In the genomic region with DNA sequence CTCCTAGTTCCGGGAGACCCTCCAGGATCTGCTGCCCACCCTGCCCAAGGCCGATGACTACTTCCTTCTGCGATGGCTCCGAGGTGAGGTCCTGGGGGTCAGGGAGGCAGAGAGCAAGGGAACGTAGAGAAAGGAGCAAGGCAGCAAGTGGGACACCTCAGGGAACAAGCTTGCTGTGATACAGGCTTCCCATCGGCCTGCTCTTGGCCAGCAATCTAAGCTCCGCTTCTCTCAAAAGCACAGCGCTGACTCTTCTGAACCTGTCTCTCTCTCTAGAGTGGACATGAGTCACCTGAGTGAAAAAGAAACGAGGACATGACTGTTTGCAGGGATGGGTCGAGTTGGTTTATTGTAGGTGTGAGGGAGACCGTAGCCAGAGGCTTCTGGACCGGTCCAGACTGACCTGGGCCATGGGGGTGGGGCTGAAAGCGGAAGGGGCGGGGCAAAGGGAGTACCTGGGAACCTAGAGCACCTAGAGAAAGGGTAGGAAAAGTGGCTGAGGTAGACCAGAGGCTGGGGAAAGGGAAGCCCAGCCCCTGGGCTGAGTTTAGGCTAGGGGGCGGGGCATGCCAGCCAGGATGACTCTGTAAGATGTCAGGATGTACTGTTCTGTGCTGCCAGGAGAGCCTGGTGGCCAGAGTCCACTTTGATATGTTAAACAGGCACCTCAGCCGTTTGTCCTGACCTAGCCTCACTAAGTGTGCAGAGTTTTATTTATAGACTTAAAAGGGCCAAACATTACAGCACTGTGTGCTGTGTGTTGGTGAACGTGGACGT, we compare ENCODE assay signal across 13 mouse cellular contexts. TPM values are rescaled to one million over a fixed set of nuclear protein-coding genes. Genes with fewer than 3 reads are reported as not detected.
DNase-seq lines count a peak whose midpoint lies in the region; ATAC-seq and TF ChIP-seq lines count a peak whose summit lies in the region.
"Had no signal": no experiment of that assay in that cellular context is flagged by ENCODE, and none has a peak within 500 bp of the region (broad histone marks: within the 10 kb centered on the region; RNA-seq: fewer than 3 reads in every experiment).

No protein-coding gene starts in this region.

- no peak overlapping the region for H3K9ac ChIP-seq in lung, postnatal 0 days (replicated peaks; ENCODE audit: low read depth)
- H3K9ac ChIP-seq in liver, embryonic 13.5 days = no peak overlapping the region
- no peak overlapping the region for H3K9ac ChIP-seq in stomach, postnatal 0 days (ENCODE audit: low read length)
- H3K9ac ChIP-seq in forebrain, embryonic 16.5 days (replicated peaks; ENCODE audit: low read depth, low read length) = no peak overlapping the region
- H3K9ac ChIP-seq: embryonic facial prominence, embryonic 15.5 days had no signal

- ATAC-seq in lung, postnatal 0 days = peak; percentile 42
- ATAC-seq in liver, embryonic 13.5 days (ENCODE audit: low read depth) = peak; percentile 60
- ATAC-seq in stomach, postnatal 0 days (ENCODE audit: low FRiP score, low TSS enrichment) = peak; percentile 68
- ATAC-seq in erythroblast, adult 5-6 weeks (replicated peaks; ENCODE audit: low FRiP score, poor library complexity, severe bottlenecking) = no peak
- no peak for ATAC-seq in forebrain, embryonic 16.5 days

- peaks cover 3% of the 10 kb centered on the region; the same call in 1 of the 2 replicates for H3K4me1 ChIP-seq in lung, postnatal 0 days (ENCODE audit: insufficient read depth, low read depth, low read length)
- H3K4me1 ChIP-seq in liver, embryonic 13.5 days (replicated peaks) = no peaks in the 10 kb centered on the region; the same call in 1 of the 2 replicates
- H3K4me1 ChIP-seq in stomach, postnatal 0 days (replicated peaks; ENCODE audit: control insufficient read depth, insufficient read depth) = no peaks in the 10 kb centered on the region
- H3K4me1 ChIP-seq in forebrain, embryonic 16.5 days (replicated peaks; ENCODE audit: control insufficient read depth, insufficient read depth, low read length) = no peaks in the 10 kb centered on the region
- H3K4me1 ChIP-seq: embryonic facial prominence, embryonic 15.5 days had no signal

- H3K4me2 ChIP-seq in lung, postnatal 0 days (replicated peaks; ENCODE audit: low read depth, low read length) = no peak overlapping the region
- H3K4me2 ChIP-seq in liver, embryonic 13.5 days = no peak overlapping the region
- H3K4me2 ChIP-seq in stomach, postnatal 0 days (replicated peaks; ENCODE audit: low read depth) = no peak overlapping the region
- H3K4me2 ChIP-seq in forebrain, embryonic 16.5 days (ENCODE audit: low read length) = no peak overlapping the region
- H3K4me2 ChIP-seq: embryonic facial prominence, embryonic 15.5 days had no signal

- WGBS in lung, postnatal 0 days = 56% methylated on average over 18 of the region's 18 CpGs
- WGBS in liver, embryonic 13.5 days (ENCODE audit: insufficient replicate concordance) = 63% methylated on average over 18 of the region's 18 CpGs
- WGBS in stomach, postnatal 0 days = 55% methylated on average over 17 of the region's 18 CpGs
- WGBS in forebrain, embryonic 16.5 days = 69% methylated on average over 18 of the region's 18 CpGs

- peak; percentile 65 for DNase-seq in lung, postnatal 0 days (ENCODE audit: low spot score)
- no peak for DNase-seq in lung, postnatal 14 days
- DNase-seq in heart, postnatal 10 days = peak; percentile 14 to 31
- DNase-seq in liver, embryonic 13.5 days = no peak
- DNase-seq in stomach, postnatal 0 days (ENCODE audit: low spot score) = peak; percentile 51
- no peak for DNase-seq in MN1 (ENCODE audit: low spot score)
- DNase-seq: left cerebral cortex, postnatal 4 days; thymus, postnatal 4 days had no signal

- TF ChIP-seq EP300 in lung, postnatal 0 days (IDR thresholded peaks at IDR 0.05) = no peak
- TF ChIP-seq EP300 in stomach, postnatal 0 days (optimal IDR thresholded peaks at IDR 0.05) = no peak

- no peak for TF ChIP-seq CTCF in lung, postnatal 0 days (IDR thresholded peaks at IDR 0.05)
- no peak for TF ChIP-seq CTCF in stomach, postnatal 0 days (IDR thresholded peaks at IDR 0.05; ENCODE audit: low read depth)

- peak overlapping the region; percentile 34 for H3K27ac ChIP-seq in lung, postnatal 0 days (ENCODE audit: low read length)
- no peak overlapping the region for H3K27ac ChIP-seq in liver, embryonic 13.5 days
- no peak overlapping the region; the same call in 1 of the 2 replicates for H3K27ac ChIP-seq in stomach, postnatal 0 days (replicated peaks)
- H3K27ac ChIP-seq in forebrain, embryonic 16.5 days (ENCODE audit: low read length) = no peak overlapping the region
- H3K27ac ChIP-seq: embryonic facial prominence, embryonic 15.5 days had no signal

- no peaks in the 10 kb centered on the region for H3K9me3 ChIP-seq in lung, postnatal 0 days (ENCODE audit: low read length)
- H3K9me3 ChIP-seq in liver, embryonic 13.5 days (replicated peaks) = no peaks in the 10 kb centered on the region
- no peaks in the 10 kb centered on the region for H3K9me3 ChIP-seq in stomach, postnatal 0 days (ENCODE audit: control insufficient read depth, low read length)
- no peaks in the 10 kb centered on the region for H3K9me3 ChIP-seq in forebrain, embryonic 16.5 days (ENCODE audit: control insufficient read depth, low read length)
- H3K9me3 ChIP-seq: embryonic facial prominence, embryonic 15.5 days; megakaryocyte, embryonic 14.5 days had no signal

- H3K36me3 ChIP-seq in lung, postnatal 0 days (ENCODE audit: insufficient read depth, low read length) = no peaks in the 10 kb centered on the region
- H3K36me3 ChIP-seq in liver, embryonic 13.5 days = no peaks in the 10 kb centered on the region
- no peaks in the 10 kb centered on the region for H3K36me3 ChIP-seq in stomach, postnatal 0 days (ENCODE audit: control insufficient read depth, insufficient read depth, low read length)
- no peaks in the 10 kb centered on the region for H3K36me3 ChIP-seq in forebrain, embryonic 16.5 days (ENCODE audit: control insufficient read depth, insufficient read depth)
- H3K36me3 ChIP-seq: embryonic facial prominence, embryonic 15.5 days had no signal

- no peak overlapping the region for H3K4me3 ChIP-seq in lung, postnatal 0 days (ENCODE audit: low read depth, low read length)
- no peak overlapping the region for H3K4me3 ChIP-seq in liver, embryonic 13.5 days (replicated peaks)
- no peak overlapping the region for H3K4me3 ChIP-seq in stomach, postnatal 0 days (ENCODE audit: low read depth, low read length)
- H3K4me3 ChIP-seq in forebrain, embryonic 16.5 days (replicated peaks; ENCODE audit: low read length) = no peak overlapping the region
- H3K4me3 ChIP-seq: embryonic facial prominence, embryonic 15.5 days; megakaryocyte, embryonic 14.5 days; myocyte had no signal

- no peaks in the 10 kb centered on the region for H3K27me3 ChIP-seq in lung, postnatal 0 days (replicated peaks; ENCODE audit: insufficient read depth, low read length)
- no peaks in the 10 kb centered on the region for H3K27me3 ChIP-seq in liver, embryonic 13.5 days
- H3K27me3 ChIP-seq in stomach, postnatal 0 days (ENCODE audit: control insufficient read depth, insufficient read depth, low read length) = no peaks in the 10 kb centered on the region
- no peaks in the 10 kb centered on the region for H3K27me3 ChIP-seq in forebrain, embryonic 16.5 days (replicated peaks; ENCODE audit: control insufficient read depth, insufficient read depth, low read length)

- intact Hi-C loops in heart, postnatal 10 days (cut with DNase I) = no loop called here

RNA-seq across cellular contexts. Expression of a gene that starts 4.0 kb away (rescaled TPM):
- polyA plus RNA-seq in lung, postnatal 0 days (2015; fragmentation: Nextera tagmentation; extraction: Ambion mirVana) = 28.0 and 35.9 TPM in 2 replicates
- total RNA-seq in heart, postnatal 10 days (2021) = under 1 TPM in 1 of 2 experiments, not detected in 1; 0.34 TPM
- polyA plus RNA-seq in liver, embryonic 13.5 days (2015; fragmentation: Nextera tagmentation; extraction: Ambion mirVana) = 0.96 and 1.2 TPM in 2 replicates
- polyA plus RNA-seq in stomach, postnatal 0 days (2015; fragmentation: Nextera tagmentation; extraction: Ambion mirVana) = 2.5 and 3.8 TPM in 2 replicates
- not detected in 2 replicates for total RNA-seq in erythroblast, adult 5-6 weeks (2015; ENCODE audit: low replicate concordance)
- not detected in 2 replicates for total RNA-seq in erythroblast, adult 5-6 weeks (2017; ENCODE audit: low replicate concordance)
- polyA plus RNA-seq in forebrain, embryonic 16.5 days (2015; fragmentation: Nextera tagmentation; extraction: Ambion mirVana) = not detected in 2 replicates
- total RNA-seq: left cerebral cortex, postnatal 4 days had no signal
- polyA plus RNA-seq: myocyte had no signal

RNA-seq across cellular contexts. Expression of a gene that starts 29.3 kb away (rescaled TPM):
- 529 and 716 TPM in 2 replicates for polyA plus RNA-seq in lung, postnatal 0 days (2015; fragmentation: Nextera tagmentation; extraction: Ambion mirVana)
- under 1 TPM in 1 of 2 experiments, not detected in 1; 0.74 TPM for total RNA-seq in heart, postnatal 10 days (2021)
- polyA plus RNA-seq in liver, embryonic 13.5 days (2015; fragmentation: Nextera tagmentation; extraction: Ambion mirVana) = not detected in 2 replicates
- 0.12 and 0.15 TPM in 2 replicates for polyA plus RNA-seq in stomach, postnatal 0 days (2015; fragmentation: Nextera tagmentation; extraction: Ambion mirVana)
- total RNA-seq in erythroblast, adult 5-6 weeks (2015; ENCODE audit: low replicate concordance) = not detected in 2 replicates
- not detected in 2 replicates for total RNA-seq in erythroblast, adult 5-6 weeks (2017; ENCODE audit: low replicate concordance)
- polyA plus RNA-seq in forebrain, embryonic 16.5 days (2015; fragmentation: Nextera tagmentation; extraction: Ambion mirVana) = 1.2 and 2.8 TPM in 2 replicates
- polyA plus RNA-seq: myocyte had no signal

RNA-seq across cellular contexts. Expression of a gene that starts 51.9 kb away (rescaled TPM):
- polyA plus RNA-seq in lung, postnatal 0 days (2015; fragmentation: Nextera tagmentation; extraction: Ambion mirVana) = 20.5 and 21.1 TPM in 2 replicates
- under 1 TPM; 0.12 to 0.36 TPM for total RNA-seq in heart, postnatal 10 days (2021)
- 0.76 and 0.78 TPM in 2 replicates for polyA plus RNA-seq in liver, embryonic 13.5 days (2015; fragmentation: Nextera tagmentation; extraction: Ambion mirVana)
- 43.4 and 52.0 TPM in 2 replicates for polyA plus RNA-seq in stomach, postnatal 0 days (2015; fragmentation: Nextera tagmentation; extraction: Ambion mirVana)
- total RNA-seq in erythroblast, adult 5-6 weeks (2015; ENCODE audit: low replicate concordance) = not detected in 2 replicates
- total RNA-seq in erythroblast, adult 5-6 weeks (2017; ENCODE audit: low replicate concordance) = not detected in 2 replicates
- polyA plus RNA-seq in forebrain, embryonic 16.5 days (2015; fragmentation: Nextera tagmentation; extraction: Ambion mirVana) = 1.6 and 2.6 TPM in 2 replicates
- polyA plus RNA-seq: myocyte had no signal

RNA-seq across cellular contexts. Expression of a gene that starts 58.7 kb away (rescaled TPM):
- not detected in 2 replicates for polyA plus RNA-seq in lung, postnatal 0 days (2015; fragmentation: Nextera tagmentation; extraction: Ambion mirVana)
- not detected for total RNA-seq in heart, postnatal 10 days (2021)
- 0.13 TPM in 1 of 2 replicates, not detected in the other for polyA plus RNA-seq in liver, embryonic 13.5 days (2015; fragmentation: Nextera tagmentation; extraction: Ambion mirVana)
- polyA plus RNA-seq in stomach, postnatal 0 days (2015; fragmentation: Nextera tagmentation; extraction: Ambion mirVana) = 0.08 TPM in 1 of 2 replicates, not detected in the other
- total RNA-seq in erythroblast, adult 5-6 weeks (2015; ENCODE audit: low replicate concordance) = not detected in 2 replicates
- not detected in 2 replicates for total RNA-seq in erythroblast, adult 5-6 weeks (2017; ENCODE audit: low replicate concordance)
- 0.21 and 0.30 TPM in 2 replicates for polyA plus RNA-seq in forebrain, embryonic 16.5 days (2015; fragmentation: Nextera tagmentation; extraction: Ambion mirVana)
- total RNA-seq: left cerebral cortex, postnatal 4 days had no signal

RNA-seq across cellular contexts. Expression of a gene that starts 59.9 kb away (rescaled TPM):
- 6.4 and 6.5 TPM in 2 replicates for polyA plus RNA-seq in lung, postnatal 0 days (2015; fragmentation: Nextera tagmentation; extraction: Ambion mirVana)
- total RNA-seq in heart, postnatal 10 days (2021) = 10 to 100 TPM; 80.7 to 82.0 TPM
- 32.2 and 33.9 TPM in 2 replicates for polyA plus RNA-seq in liver, embryonic 13.5 days (2015; fragmentation: Nextera tagmentation; extraction: Ambion mirVana)
- polyA plus RNA-seq in stomach, postnatal 0 days (2015; fragmentation: Nextera tagmentation; extraction: Ambion mirVana) = 19.0 and 19.1 TPM in 2 replicates
- total RNA-seq in erythroblast, adult 5-6 weeks (2015; ENCODE audit: low replicate concordance) = 1.9 and 8.2 TPM in 2 replicates
- total RNA-seq in erythroblast, adult 5-6 weeks (2017; ENCODE audit: low replicate concordance) = 3.7 and 5.6 TPM in 2 replicates
- 8.8 and 10.3 TPM in 2 replicates for polyA plus RNA-seq in forebrain, embryonic 16.5 days (2015; fragmentation: Nextera tagmentation; extraction: Ambion mirVana)

Comparison
In these comparisons a context has a peak if more than half of its experiments do, and no peak if none do; other contexts are left out.
1. DNase-seq: peak in lung, postnatal 0 days (single experiment), heart, postnatal 10 days (2 of 2) and stomach, postnatal 0 days (single experiment); none in lung, postnatal 14 days (single experiment), liver, embryonic 13.5 days (single experiment) and MN1 (single experiment).
2. ATAC-seq: peak in lung, postnatal 0 days (single experiment), liver, embryonic 13.5 days (single experiment) and stomach, postnatal 0 days (single experiment); none in erythroblast, adult 5-6 weeks (single experiment) and forebrain, embryonic 16.5 days (single experiment).
3. RNA of a gene that starts 29.3 kb away (polyA plus RNA-seq): 529 to 716 TPM in lung, postnatal 0 days; 1.2 to 2.8 TPM in forebrain, embryonic 16.5 days, 0.12 to 0.15 TPM in stomach, postnatal 0 days and not detected in liver, embryonic 13.5 days; every median in the first group is over 100 times any median in the second.